Mouse (Mus musculus) lung, postnatal 36 days (tissue): ENCODE measurements around the gene Gm21627.
"Not testable (repeated sequence)": the region's sequence is repeated elsewhere in the genome, so short reads cannot be mapped to it uniquely, and the experiment has no call there.

Source experiments
- DNase-seq: peaks from one replicate; pipeline ENCODE4 v3.0.0; 2022; ENCODE audit warnings: mixed read lengths

Gm21627 gene

GRCm38 (mm10) chrY:63228127-63228526 lies at the start of gene Gm21627:
TSS of gene Gm21627 (plus strand) at chrY:63228427.
- not testable (repeated sequence) for DNase-seq
